Mouse (Mus musculus): Measurements from ENCODE around the gene Gm4787.
A peak's percentile ranks its signal among the peaks of the same experiment; 100 is the strongest.
"Not testable (repeated sequence)": the region's sequence is repeated elsewhere in the genome, so short reads cannot be mapped to it uniquely, and the experiment has no call there.

Gm4787 gene

DNA sequence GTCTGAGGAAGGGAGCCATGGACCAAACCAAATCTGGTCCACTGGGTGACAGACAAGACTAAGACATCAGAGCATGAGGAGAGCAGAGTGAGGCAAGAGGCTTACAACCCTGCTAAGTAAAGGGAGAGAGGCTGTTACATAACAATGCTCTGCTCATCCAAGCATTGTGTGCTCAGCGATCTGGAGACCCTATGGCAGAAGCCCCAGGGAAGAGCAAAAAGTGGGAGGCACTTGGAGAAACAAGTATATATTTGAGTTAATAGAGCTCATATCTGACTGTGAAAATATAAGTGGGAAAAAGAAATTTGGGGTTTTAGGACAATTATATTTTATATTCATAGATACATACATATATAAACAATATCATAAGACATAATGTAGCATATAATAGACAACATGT is at the start of gene Gm4787:
Gene Gm4787 (minus strand): TSS at position 101 of the 400 bp plus-strand sequence.
- DNase-seq (ENCODE audit: low spot score) = not testable (repeated sequence)

DNA sequence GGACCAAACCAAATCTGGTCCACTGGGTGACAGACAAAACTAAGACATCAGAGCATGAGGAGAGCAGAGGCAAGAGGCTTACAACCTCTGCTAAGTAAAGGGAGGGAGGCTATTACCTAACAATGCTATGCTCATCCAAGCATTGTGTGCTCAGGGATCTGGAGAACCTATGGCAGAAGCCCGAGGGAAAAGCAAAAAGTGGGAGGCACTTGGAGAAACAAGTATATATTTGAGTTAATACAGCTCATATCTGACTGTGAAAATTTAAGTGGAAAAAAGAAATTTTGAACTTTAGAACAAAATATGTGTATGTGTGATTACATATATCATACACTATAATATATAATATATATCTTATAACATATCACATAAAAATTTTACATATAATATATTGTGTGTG is 42.6 kb upstream of the Gm4787 start, which contains the start of gene Adam4:
Gene Adam4 (minus strand): TSS at position 101 of the 400 bp plus-strand sequence.
- no peak for DNase-seq (ENCODE audit: low spot score)

DNA sequence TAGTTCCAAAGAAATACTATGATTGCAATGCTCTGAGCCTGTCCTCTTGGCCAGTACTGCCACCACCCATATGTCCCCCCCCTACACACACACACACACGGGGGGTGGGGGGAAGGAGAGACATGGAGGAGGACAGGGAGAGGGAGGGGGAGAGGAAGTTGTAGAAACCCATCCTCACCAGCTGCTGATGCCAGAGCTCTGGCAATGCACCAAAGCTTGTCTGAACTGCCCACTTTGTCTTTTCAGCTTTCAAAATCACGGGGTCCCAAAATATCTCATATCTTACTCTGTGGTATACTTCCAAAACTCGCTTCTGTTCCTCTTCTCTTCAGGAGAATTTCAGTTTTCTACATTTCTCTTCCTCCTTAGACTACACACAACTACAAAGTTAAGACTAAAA is 33.9 kb upstream of the Gm4787 start:
- no peak for DNase-seq (ENCODE audit: low spot score)

DNA sequence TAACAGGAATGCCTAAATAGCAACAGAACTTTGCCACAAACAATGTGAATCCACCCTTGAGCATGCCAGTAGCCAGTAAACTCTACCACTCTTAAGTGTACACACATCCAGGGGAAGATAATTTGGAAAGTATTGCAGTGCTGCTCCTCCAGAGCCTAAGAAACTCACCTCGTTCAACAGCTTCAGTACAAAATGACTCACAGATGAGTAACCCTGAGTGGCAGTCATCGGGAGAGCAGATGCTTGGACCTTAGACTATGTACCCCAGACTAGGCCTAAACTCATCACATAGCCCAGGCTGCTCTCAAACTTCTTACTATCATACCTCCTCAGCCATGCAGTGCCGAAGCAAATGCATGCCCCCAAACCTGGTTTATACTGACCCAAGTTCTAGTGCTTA is 29.7 kb upstream of the Gm4787 start:
- DNase-seq (ENCODE audit: low spot score) = no peak

DNA sequence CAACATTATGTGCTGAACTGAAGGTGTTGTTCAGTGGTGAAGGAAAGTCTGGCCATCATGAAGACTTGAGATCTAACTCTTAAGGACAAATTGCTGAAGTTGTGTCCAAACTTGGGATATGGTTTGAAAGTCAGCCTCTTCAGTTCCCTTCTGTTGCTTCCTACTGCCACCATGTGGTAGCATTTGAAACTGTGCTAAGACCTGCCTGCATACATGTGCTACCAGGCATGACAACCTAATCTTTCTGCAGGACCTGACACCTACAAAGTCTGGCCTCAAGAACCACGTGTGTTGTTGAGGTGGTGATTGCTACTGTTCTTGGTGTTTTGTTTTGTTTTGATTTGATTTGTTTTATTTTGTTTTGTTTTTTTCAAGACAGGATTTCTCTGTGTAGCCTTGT is 22.9 kb upstream of the Gm4787 start:
- DNase-seq (ENCODE audit: low spot score) = peak; percentile 29

DNA sequence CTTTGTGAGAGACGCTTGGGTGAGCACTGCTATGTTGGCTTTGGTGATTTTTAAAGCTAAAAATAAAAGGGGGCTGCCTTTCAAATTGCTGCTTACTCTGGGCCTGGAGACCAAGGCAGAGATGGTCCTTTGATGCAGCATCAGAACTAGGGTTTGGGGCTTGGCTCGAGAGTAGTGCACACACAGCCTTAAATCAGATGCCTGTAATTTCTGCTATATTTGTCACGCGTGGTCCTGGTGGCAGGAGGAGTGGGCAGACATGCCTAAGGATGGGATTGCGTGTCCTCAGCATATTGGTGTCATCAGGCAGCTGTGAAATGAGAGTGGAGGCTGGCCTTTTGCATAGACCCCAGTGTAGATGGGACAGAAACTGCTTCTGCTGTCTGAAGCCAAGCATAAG is 45.4 kb downstream of the Gm4787 start:
- no peak for DNase-seq (ENCODE audit: low spot score)

DNA sequence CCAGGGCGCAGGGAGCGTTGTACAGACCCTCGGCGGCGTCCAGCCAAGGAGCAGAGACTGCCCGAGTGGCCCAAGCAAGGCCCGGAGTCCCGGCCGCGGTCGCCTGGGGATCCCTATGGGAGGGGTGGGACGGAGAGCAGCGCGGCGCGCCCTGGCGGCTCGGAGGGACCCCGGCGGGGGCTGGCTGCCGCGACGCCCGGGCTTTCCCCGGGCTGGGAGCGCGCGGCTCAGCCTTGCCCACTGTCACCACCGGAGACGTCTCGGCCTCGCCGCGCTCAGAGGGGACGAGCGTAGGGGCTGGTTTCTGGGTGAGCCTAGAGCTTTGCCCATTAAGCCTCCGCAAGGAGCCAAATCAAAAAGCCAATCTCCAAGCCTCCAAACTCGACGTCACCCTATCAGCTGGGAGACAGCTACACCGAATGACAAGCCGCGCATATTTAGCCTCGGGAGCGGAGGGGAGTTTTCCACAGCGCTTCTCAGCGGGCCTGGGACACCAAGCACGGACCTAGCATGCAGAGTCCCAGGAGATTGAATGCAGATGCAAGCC is 46.3 kb downstream of the Gm4787 start, which contains the start of gene Slc8a3:
Gene Slc8a3 (minus strand): TSS at position 306 of the 547 bp plus-strand sequence.
- no peak for DNase-seq (ENCODE audit: low spot score)

DNA sequence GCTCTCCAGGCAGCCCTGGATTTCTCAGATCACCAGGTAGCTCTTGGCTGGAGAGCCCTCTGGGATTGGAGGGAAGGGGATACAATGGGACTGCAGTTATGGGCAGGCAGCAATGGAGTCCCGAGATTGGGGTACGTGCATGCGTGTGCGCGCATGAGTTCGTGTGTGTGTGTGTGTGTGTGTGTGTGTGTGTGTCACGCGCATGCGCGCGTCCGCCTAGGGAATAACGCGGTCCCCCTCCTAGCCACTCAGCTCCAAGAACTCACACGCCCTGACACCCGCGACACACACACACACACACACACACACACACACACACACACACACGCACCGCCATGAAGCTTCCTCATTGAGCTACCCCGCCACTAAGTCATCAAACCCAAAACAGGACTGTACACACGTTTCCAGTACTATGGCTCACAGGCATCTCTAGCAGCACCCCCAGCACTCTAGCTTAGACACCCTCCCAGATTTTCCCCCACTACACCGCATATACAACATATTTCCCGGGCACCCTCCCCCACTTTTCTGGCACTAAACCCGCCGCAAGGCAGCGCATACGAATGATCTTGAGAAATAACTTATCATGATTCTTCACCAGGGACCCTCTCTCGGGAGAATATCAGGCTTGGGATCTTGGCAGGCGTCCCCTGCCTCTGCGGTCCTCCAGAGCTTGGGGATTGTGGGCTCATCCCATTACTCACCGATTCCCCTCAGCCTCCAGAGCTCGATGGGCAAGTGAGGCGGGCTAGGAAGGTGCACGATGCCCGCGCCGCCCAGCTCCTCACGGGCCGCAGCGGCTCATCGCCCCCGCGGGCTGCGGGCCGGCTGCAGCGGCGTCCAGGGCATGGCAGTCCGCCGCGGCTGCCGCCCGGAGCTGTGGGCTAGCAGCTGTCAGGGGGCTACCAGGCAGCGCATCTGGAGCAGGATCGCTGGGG is 47.1 kb downstream of the Gm4787 start:
- no peak for DNase-seq (ENCODE audit: low spot score)

DNA sequence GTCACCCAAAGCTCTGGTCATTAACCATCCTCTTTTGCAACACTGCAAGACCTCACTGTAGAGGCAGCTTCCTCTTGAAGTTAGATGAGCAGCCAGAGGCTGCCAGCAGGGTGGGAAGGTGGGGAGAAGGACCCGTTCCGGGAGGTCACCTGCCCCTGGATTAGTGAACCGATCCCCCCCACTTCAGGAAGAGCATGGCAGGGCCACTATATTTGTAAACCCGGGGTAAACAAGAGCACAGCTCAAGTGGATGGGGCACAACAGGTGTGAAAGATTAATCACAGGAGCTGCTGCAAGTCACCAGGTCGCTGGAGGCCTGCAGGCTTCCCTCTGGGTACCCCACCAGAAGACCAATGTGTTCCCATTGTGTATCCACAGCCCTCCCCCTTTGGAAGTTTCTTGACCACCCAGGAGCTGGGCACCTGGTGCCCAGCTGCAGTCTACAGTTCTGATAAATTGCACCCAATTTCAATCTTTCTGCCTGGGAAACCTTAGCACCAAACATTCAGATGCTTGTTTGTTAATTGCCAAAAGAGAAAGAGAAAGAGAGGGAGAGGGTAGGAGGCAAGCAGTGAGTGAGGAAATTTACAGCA is 48.1 kb downstream of the Gm4787 start:
- no peak for DNase-seq (ENCODE audit: low spot score)
